Mouse (Mus musculus) heart, adult 2 months (tissue): ENCODE results near the gene 1700023F06Rik.

Experiments used
- CTCF ChIP-seq: fragments of 200-600 bp; IDR thresholded peaks from 2 replicates; pipeline ENCODE4 v1.8.1; 2022; ENCODE audit warnings: antibody characterized with exemption, mild to moderate bottlenecking, moderate library complexity
- EP300 ChIP-seq: fragments of 200-500 bp; IDR thresholded peaks from 2 replicates; pipeline ENCODE4 v1.6.1; 2011; ENCODE audit warnings: low read depth, low read length, control low read depth; ENCODE audit not compliant: insufficient read depth

DNA sequence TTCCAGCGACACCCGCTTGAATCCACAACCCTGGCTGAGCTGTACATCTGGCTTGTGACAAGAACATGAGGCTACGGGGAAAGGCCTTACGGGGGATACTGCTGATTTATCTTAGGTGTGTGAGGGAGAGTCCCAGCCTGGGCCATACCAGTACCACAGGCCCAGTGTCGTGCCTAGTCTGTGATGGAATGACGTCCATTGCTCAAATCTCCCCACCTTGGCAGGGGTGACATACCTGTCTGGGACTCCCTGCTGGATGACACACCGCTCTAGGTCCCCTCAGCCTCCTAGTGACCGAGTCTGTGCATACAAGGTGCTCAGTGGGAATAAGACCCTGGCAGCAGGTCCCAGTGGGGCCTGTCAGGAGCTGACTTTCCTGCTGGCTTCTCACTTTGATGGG, 29.6 kb downstream of the 1700023F06Rik start:
- TF ChIP-seq CTCF (no peak), EP300 (no peak)
